In the genomic region with DNA sequence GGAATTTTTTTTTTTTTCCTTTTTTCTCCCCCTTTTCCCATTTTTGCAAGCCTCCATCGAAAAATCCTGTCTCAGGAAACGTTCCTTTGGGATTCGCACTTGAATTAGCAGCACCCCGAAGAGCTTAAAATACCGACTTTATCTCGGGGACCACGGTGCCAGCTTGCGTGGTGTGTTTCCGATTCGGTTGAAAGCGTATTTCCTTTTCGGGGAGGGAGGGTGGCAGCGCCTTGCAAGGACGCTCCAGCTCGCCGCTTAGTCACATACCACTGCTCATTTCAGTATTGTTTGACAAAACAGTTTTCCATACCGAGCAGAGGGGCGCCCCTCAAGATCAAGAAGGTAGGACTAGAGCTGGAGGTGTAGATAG, we compare ENCODE assay signal across 8 mouse cellular contexts. TPM values are rescaled to one million over a fixed set of nuclear protein-coding genes. Genes with fewer than 3 reads are reported as not detected.
DNase-seq lines count a peak whose midpoint lies in the region; ATAC-seq and TF ChIP-seq lines count a peak whose summit lies in the region.

No protein-coding gene starts in this region.

- peak overlapping the region; percentile 94 for H3K9ac ChIP-seq in forebrain, embryonic 14.5 days (ENCODE audit: low read length)
- peak overlapping the region; percentile 98 for H3K9ac ChIP-seq in hindbrain, postnatal 0 days (replicated peaks; ENCODE audit: low read length)
- H3K9ac ChIP-seq in midbrain, embryonic 12.5 days (replicated peaks): peak overlapping the region; percentile 95
- peak overlapping the region; percentile 86 for H3K9ac ChIP-seq in stomach, embryonic 14.5 days (replicated peaks; ENCODE audit: low read depth, low read length)

- peak overlapping the region; percentile 96 for H3K4me3 ChIP-seq in forebrain, embryonic 14.5 days (ENCODE audit: low read depth, low read length)
- H3K4me3 ChIP-seq in hindbrain, postnatal 0 days (ENCODE audit: low read length): peak overlapping the region; percentile 88
- peak overlapping the region; percentile 93 for H3K4me3 ChIP-seq in limb, embryonic 10.5 days
- peak overlapping the region; percentile 96 for H3K4me3 ChIP-seq in midbrain, embryonic 12.5 days
- peak overlapping the region; percentile 99 for H3K4me3 ChIP-seq in stomach, embryonic 14.5 days (ENCODE audit: low read depth, low read length)

- no peaks in the 10 kb centered on the region for H3K9me3 ChIP-seq in forebrain, embryonic 14.5 days (replicated peaks; ENCODE audit: control insufficient read depth, low read length)
- no peaks in the 10 kb centered on the region for H3K9me3 ChIP-seq in hindbrain, postnatal 0 days (ENCODE audit: low read length)
- no peaks in the 10 kb centered on the region for H3K9me3 ChIP-seq in limb, embryonic 10.5 days (replicated peaks)
- H3K9me3 ChIP-seq in midbrain, embryonic 12.5 days: no peaks in the 10 kb centered on the region
- no peaks in the 10 kb centered on the region for H3K9me3 ChIP-seq in stomach, embryonic 14.5 days (ENCODE audit: control insufficient read depth, low read depth, low read length)

- H3K4me2 ChIP-seq in forebrain, embryonic 14.5 days (ENCODE audit: low read length): peak overlapping the region; percentile 74
- H3K4me2 ChIP-seq in hindbrain, postnatal 0 days (ENCODE audit: low read depth, low read length): peak overlapping the region; percentile 66
- H3K4me2 ChIP-seq in midbrain, embryonic 12.5 days (replicated peaks): peak overlapping the region; percentile 74
- H3K4me2 ChIP-seq in stomach, embryonic 14.5 days (replicated peaks; ENCODE audit: low read depth, low read length): peak overlapping the region; percentile 79

- peak; percentile 43 for DNase-seq in gastrocnemius, adult 18-20 months (ENCODE audit: low spot score)
- no peak for DNase-seq in gastrocnemius, adult 8-10 months (ENCODE audit: low spot score in 2 of 2)
- DNase-seq in c-Kit-negative CD71-positive TER-119-positive erythroid progenitor cells, embryonic 14.5 days (ENCODE audit: low read depth, low spot score): peak; percentile 50
- DNase-seq in forebrain, embryonic 14.5 days (ENCODE audit: low spot score): no peak
- DNase-seq in hindbrain, postnatal 0 days (ENCODE audit: low spot score): peak; percentile 53
- peak; percentile 48 for DNase-seq in limb, embryonic 10.5 days (ENCODE audit: low spot score)

- under 1% methylated on average over 18 of the region's 18 CpGs for WGBS in forebrain, embryonic 14.5 days
- under 1% methylated on average over 18 of the region's 18 CpGs for WGBS in hindbrain, postnatal 0 days
- WGBS in limb, embryonic 10.5 days: 0% methylated on average over 18 of the region's 18 CpGs
- WGBS in midbrain, embryonic 12.5 days: 0% methylated on average over 18 of the region's 18 CpGs
- WGBS in stomach, embryonic 14.5 days: under 1% methylated on average over 18 of the region's 18 CpGs

- no peak overlapping the region for H3K27ac ChIP-seq in forebrain, embryonic 14.5 days (ENCODE audit: low read depth, low read length)
- H3K27ac ChIP-seq in hindbrain, postnatal 0 days: peak overlapping the region; percentile 97
- H3K27ac ChIP-seq in limb, embryonic 10.5 days: peak overlapping the region; percentile 95
- H3K27ac ChIP-seq in midbrain, embryonic 12.5 days (replicated peaks): peak overlapping the region; percentile 98
- H3K27ac ChIP-seq in stomach, embryonic 14.5 days (ENCODE audit: low read length): peak overlapping the region; percentile 96

- ATAC-seq in forebrain, embryonic 14.5 days: no peak
- no peak for ATAC-seq in hindbrain, postnatal 0 days
- ATAC-seq in midbrain, embryonic 12.5 days (ENCODE audit: low FRiP score, low read depth): no peak
- no peak for ATAC-seq in stomach, embryonic 14.5 days (ENCODE audit: insufficient number of reproducible peaks, insufficient read depth, low FRiP score, low read depth)

- H3K27me3 ChIP-seq in forebrain, embryonic 14.5 days (replicated peaks; ENCODE audit: control insufficient read depth, insufficient read depth, low read length): peaks cover 7% of the 10 kb centered on the region; the same call in 1 of the 2 replicates
- H3K27me3 ChIP-seq in hindbrain, postnatal 0 days (ENCODE audit: insufficient read depth, low read length): no peaks in the 10 kb centered on the region
- peaks cover 17% of the 10 kb centered on the region for H3K27me3 ChIP-seq in limb, embryonic 10.5 days (ENCODE audit: low read depth, poor library complexity, severe bottlenecking)
- H3K27me3 ChIP-seq in midbrain, embryonic 12.5 days: peaks cover 19% of the 10 kb centered on the region
- H3K27me3 ChIP-seq in stomach, embryonic 14.5 days (ENCODE audit: control insufficient read depth, insufficient read depth, low read length): 0 out of 2 replicates have a peak, but pooled peaks cover 2% of the 10 kb centered on the region

- H3K36me3 ChIP-seq in forebrain, embryonic 14.5 days (ENCODE audit: control insufficient read depth, insufficient read depth, low read length): 0 out of 2 replicates have a peak, but pooled peaks cover 2% of the 10 kb centered on the region
- H3K36me3 ChIP-seq in hindbrain, postnatal 0 days (ENCODE audit: insufficient read depth, low read length): no peaks in the 10 kb centered on the region
- peaks cover 6% of the 10 kb centered on the region; the same call in 1 of the 2 replicates for H3K36me3 ChIP-seq in limb, embryonic 10.5 days
- no peaks in the 10 kb centered on the region for H3K36me3 ChIP-seq in midbrain, embryonic 12.5 days
- H3K36me3 ChIP-seq in stomach, embryonic 14.5 days (ENCODE audit: control insufficient read depth, insufficient read depth, low read length): no peaks in the 10 kb centered on the region; the same call in 1 of the 2 replicates

- peaks cover 17% of the 10 kb centered on the region for H3K4me1 ChIP-seq in forebrain, embryonic 14.5 days (ENCODE audit: control insufficient read depth, insufficient read depth, low read length)
- peaks cover 16% of the 10 kb centered on the region for H3K4me1 ChIP-seq in hindbrain, postnatal 0 days (ENCODE audit: insufficient read depth, low read length)
- peaks cover 61% of the 10 kb centered on the region for H3K4me1 ChIP-seq in limb, embryonic 10.5 days
- peaks cover 46% of the 10 kb centered on the region for H3K4me1 ChIP-seq in midbrain, embryonic 12.5 days
- peaks cover 37% of the 10 kb centered on the region for H3K4me1 ChIP-seq in stomach, embryonic 14.5 days (ENCODE audit: control insufficient read depth, insufficient read depth, low read length)

- no peak for TF ChIP-seq CTCF in hindbrain, postnatal 0 days (IDR thresholded peaks at IDR 0.05; ENCODE audit: low read depth)

RNA-seq across cellular contexts. Expression of gene Mapk14, which starts 1.2 kb away (rescaled TPM):
- 10 to 100 TPM; 87.4 to 93.2 TPM for total RNA-seq in gastrocnemius, adult 18-20 months (2021)
- 100 to 1,000 TPM; 107 to 121 (median 113) TPM for total RNA-seq in gastrocnemius, adult 8-10 months (2022)
- 26.5 and 27.2 TPM in 2 replicates for polyA plus RNA-seq in forebrain, embryonic 14.5 days (2014; fragmentation: Nextera tagmentation; extraction: Ambion mirVana)
- 35.7 and 41.8 TPM in 2 replicates for total RNA-seq in hindbrain, postnatal 0 days (2014; rRNA removed)
- polyA plus RNA-seq in hindbrain, postnatal 0 days (2015; fragmentation: Nextera tagmentation; extraction: Ambion mirVana): 19.5 TPM in 2 replicates
- 47.5 and 50.7 TPM in 2 replicates for polyA plus RNA-seq in limb, embryonic 10.5 days (2016; fragmentation: Nextera tagmentation; extraction: Ambion mirVana)
- polyA plus RNA-seq in midbrain, embryonic 12.5 days (2016; fragmentation: Nextera tagmentation; extraction: Ambion mirVana): 36.6 and 40.7 TPM in 2 replicates
- 51.9 and 53.4 TPM in 2 replicates for polyA plus RNA-seq in stomach, embryonic 14.5 days (2014; fragmentation: Nextera tagmentation; extraction: Ambion mirVana)

RNA-seq across cellular contexts. Expression of gene Slc26a8, which starts 2.3 kb away (rescaled TPM):
- under 1 TPM; 0.17 to 0.18 TPM for total RNA-seq in gastrocnemius, adult 18-20 months (2021)
- under 1 TPM in 3 of 4 experiments, not detected in 1; 0.10 to 0.63 (median 0.46) TPM for total RNA-seq in gastrocnemius, adult 8-10 months (2022)
- 0.88 and 1.3 TPM in 2 replicates for polyA plus RNA-seq in forebrain, embryonic 14.5 days (2014; fragmentation: Nextera tagmentation; extraction: Ambion mirVana)
- 1.9 and 3.4 TPM in 2 replicates for total RNA-seq in hindbrain, postnatal 0 days (2014; rRNA removed)
- polyA plus RNA-seq in hindbrain, postnatal 0 days (2015; fragmentation: Nextera tagmentation; extraction: Ambion mirVana): 1.7 and 2.2 TPM in 2 replicates
- polyA plus RNA-seq in limb, embryonic 10.5 days (2016; fragmentation: Nextera tagmentation; extraction: Ambion mirVana): 0.49 TPM in 1 of 2 replicates, not detected in the other
- 0.68 and 0.91 TPM in 2 replicates for polyA plus RNA-seq in midbrain, embryonic 12.5 days (2016; fragmentation: Nextera tagmentation; extraction: Ambion mirVana)
- 0.94 and 1.9 TPM in 2 replicates for polyA plus RNA-seq in stomach, embryonic 14.5 days (2014; fragmentation: Nextera tagmentation; extraction: Ambion mirVana)

RNA-seq across cellular contexts. Expression of gene AC170998.1, which starts 33.6 kb away (rescaled TPM):
- under 1 TPM in 1 of 2 experiments, not detected in 1; 0.66 TPM for total RNA-seq in gastrocnemius, adult 18-20 months (2021)
- 1 to 10 TPM in 1 of 4 experiments, under 1 TPM in 1, not detected in 2; 0.86 to 1.7 TPM for total RNA-seq in gastrocnemius, adult 8-10 months (2022)
- polyA plus RNA-seq in forebrain, embryonic 14.5 days (2014; fragmentation: Nextera tagmentation; extraction: Ambion mirVana): 0.52 and 0.61 TPM in 2 replicates
- total RNA-seq in hindbrain, postnatal 0 days (2014; rRNA removed): 2.3 and 4.3 TPM in 2 replicates
- polyA plus RNA-seq in hindbrain, postnatal 0 days (2015; fragmentation: Nextera tagmentation; extraction: Ambion mirVana): 3.1 and 3.4 TPM in 2 replicates
- 3.9 and 4.0 TPM in 2 replicates for polyA plus RNA-seq in limb, embryonic 10.5 days (2016; fragmentation: Nextera tagmentation; extraction: Ambion mirVana)
- polyA plus RNA-seq in midbrain, embryonic 12.5 days (2016; fragmentation: Nextera tagmentation; extraction: Ambion mirVana): 3.4 and 3.5 TPM in 2 replicates
- 4.2 and 5.4 TPM in 2 replicates for polyA plus RNA-seq in stomach, embryonic 14.5 days (2014; fragmentation: Nextera tagmentation; extraction: Ambion mirVana)

Comparison
In these comparisons a context has a peak if more than half of its experiments do, and no peak if none do; other contexts are left out.
1. DNase-seq: peak in gastrocnemius, adult 18-20 months (single experiment), c-Kit-negative CD71-positive TER-119-positive erythroid progenitor cells, embryonic 14.5 days (single experiment), hindbrain, postnatal 0 days (single experiment) and limb, embryonic 10.5 days (single experiment); none in gastrocnemius, adult 8-10 months (0 of 2) and forebrain, embryonic 14.5 days (single experiment).
2. Peak in every context shown above with its lines, with median percentiles within 50 percentile points of each other: H3K4me2 ChIP-seq, H3K4me3 ChIP-seq and H3K9ac ChIP-seq.